26 mouse cellular contexts compared by ENCODE assay signal in the genomic region with DNA sequence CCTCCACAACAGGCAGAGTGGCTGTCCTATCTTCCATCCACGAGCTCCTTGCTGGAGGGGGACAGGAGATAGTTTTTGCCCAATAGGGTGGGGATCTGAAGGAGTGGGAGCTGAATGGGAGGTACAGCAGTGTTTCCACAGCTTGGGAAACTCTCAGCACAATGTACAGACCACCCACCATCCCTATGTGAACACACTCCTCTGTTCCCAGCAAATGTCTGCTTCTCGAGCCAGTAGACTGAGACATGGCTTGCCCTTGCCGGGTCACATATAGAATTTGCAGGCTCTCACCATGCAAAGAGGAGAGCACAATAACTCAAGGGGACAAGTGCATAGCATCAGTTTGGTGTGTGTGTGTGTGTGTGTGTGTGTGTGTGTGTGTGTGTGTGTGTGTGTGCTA. TPM values are rescaled to one million over a fixed set of nuclear protein-coding genes. Genes with fewer than 3 reads are reported as not detected.
A peak's percentile ranks its signal among the peaks of the same experiment; 100 is the strongest.
DNase-seq lines count a peak whose midpoint lies in the region; ATAC-seq and TF ChIP-seq lines count a peak whose summit lies in the region.
"Had no signal": no experiment of that assay in that cellular context is flagged by ENCODE, and none has a peak within 500 bp of the region (broad histone marks: within the 10 kb centered on the region; RNA-seq: fewer than 3 reads in every experiment).

No protein-coding gene starts in this region.

- DNase-seq in gastrocnemius, adult 2 months = no peak
- DNase-seq in gastrocnemius, postnatal 25 days = no peak
- no peak for DNase-seq in heart, postnatal 10 days
- peak; percentile 66 for DNase-seq in lung, embryonic 14.5 days
- no peak for DNase-seq in lung, postnatal 36 days
- no peak for DNase-seq in stomach, postnatal 0 days (ENCODE audit: low spot score)
- DNase-seq: cerebellum, adult 18-20 months; layer of hippocampus, adult 9-11 months; midbrain, embryonic 14.5 days; right cerebral cortex, postnatal 25 days; thymus, adult 2 months; thymus, postnatal 36 days had no signal

- WGBS in heart, embryonic 15.5 days = 60% methylated on average over 3 of the region's 3 CpGs
- 34% methylated on average over 3 of the region's 3 CpGs for WGBS in lung, embryonic 14.5 days
- 52% methylated on average over 3 of the region's 3 CpGs for WGBS in stomach, embryonic 15.5 days
- 59% methylated on average over 3 of the region's 3 CpGs for WGBS in stomach, postnatal 0 days

- no peak overlapping the region for H3K9ac ChIP-seq in heart, embryonic 15.5 days
- no peak overlapping the region for H3K9ac ChIP-seq in lung, embryonic 14.5 days
- H3K9ac ChIP-seq in stomach, embryonic 15.5 days = no peak overlapping the region
- H3K9ac ChIP-seq in stomach, postnatal 0 days (ENCODE audit: low read length) = no peak overlapping the region
- H3K9ac ChIP-seq: embryonic facial prominence, embryonic 13.5 days; forebrain, embryonic 15.5 days; hindbrain, embryonic 13.5 days; limb, embryonic 12.5 days had no signal

- no peak for TF ChIP-seq EP300 in stomach, postnatal 0 days (optimal IDR thresholded peaks at IDR 0.05)

- no peak overlapping the region for H3K4me2 ChIP-seq in heart, embryonic 15.5 days
- H3K4me2 ChIP-seq in lung, embryonic 14.5 days = peak overlapping the region; percentile 29; the same call in 1 of the 2 replicates
- H3K4me2 ChIP-seq in stomach, embryonic 15.5 days = no peak overlapping the region
- no peak overlapping the region for H3K4me2 ChIP-seq in stomach, postnatal 0 days (replicated peaks; ENCODE audit: low read depth)
- H3K4me2 ChIP-seq: embryonic facial prominence, embryonic 13.5 days; forebrain, embryonic 15.5 days; hindbrain, embryonic 13.5 days; limb, embryonic 12.5 days; liver, embryonic 11.5 days had no signal

- no peak overlapping the region for H3K4me3 ChIP-seq in gastrocnemius, adult 2 months
- no peak overlapping the region for H3K4me3 ChIP-seq in heart, embryonic 15.5 days
- no peak overlapping the region for H3K4me3 ChIP-seq in lung, embryonic 14.5 days (ENCODE audit: low read depth, low read length)
- H3K4me3 ChIP-seq in stomach, embryonic 15.5 days (replicated peaks) = no peak overlapping the region
- no peak overlapping the region for H3K4me3 ChIP-seq in stomach, postnatal 0 days (ENCODE audit: low read depth, low read length)
- H3K4me3 ChIP-seq: embryonic facial prominence, embryonic 13.5 days; forebrain, embryonic 10.5 days; forebrain, embryonic 15.5 days; hindbrain, embryonic 13.5 days; limb, embryonic 12.5 days had no signal

- intact Hi-C loops in gastrocnemius, adult 2 months (cut with DNase I) = no loop called here
- intact Hi-C loops in heart, postnatal 10 days (cut with DNase I) = no loop called here

- 0 out of 2 replicates have a peak, but pooled peaks have one; percentile 1 for ATAC-seq in heart, embryonic 15.5 days (replicated peaks; ENCODE audit: insufficient number of reproducible peaks, insufficient read depth, low FRiP score, low read depth)
- ATAC-seq in lung, embryonic 14.5 days (ENCODE audit: insufficient read depth) = peak; percentile 55
- no peak for ATAC-seq in stomach, embryonic 15.5 days (ENCODE audit: insufficient read depth, low FRiP score, low read depth)
- no peak for ATAC-seq in stomach, postnatal 0 days (ENCODE audit: low FRiP score, low TSS enrichment)
- ATAC-seq: activated CD4-positive, CD25-positive, alpha-beta regulatory T cell, adult 4 months; forebrain, embryonic 15.5 days had no signal

- H3K27ac ChIP-seq in gastrocnemius, adult 2 months = peak overlapping the region; percentile 57
- H3K27ac ChIP-seq in heart, embryonic 15.5 days = peak overlapping the region; percentile 84
- peak overlapping the region; percentile 86 for H3K27ac ChIP-seq in lung, embryonic 14.5 days (ENCODE audit: low read depth)
- peak overlapping the region; percentile 74 for H3K27ac ChIP-seq in stomach, embryonic 15.5 days
- H3K27ac ChIP-seq in stomach, postnatal 0 days (replicated peaks) = no peak overlapping the region
- H3K27ac ChIP-seq: embryonic facial prominence, embryonic 13.5 days; forebrain, embryonic 10.5 days; forebrain, embryonic 15.5 days; hindbrain, embryonic 13.5 days; limb, embryonic 12.5 days; macrophage had no signal

- H3K4me1 ChIP-seq in heart, embryonic 15.5 days (replicated peaks) = peaks cover 54% of the 10 kb centered on the region
- H3K4me1 ChIP-seq in lung, embryonic 14.5 days (ENCODE audit: insufficient read depth) = peaks cover 21% of the 10 kb centered on the region
- H3K4me1 ChIP-seq in stomach, embryonic 15.5 days = peaks cover 29% of the 10 kb centered on the region
- H3K4me1 ChIP-seq in stomach, postnatal 0 days (replicated peaks; ENCODE audit: control insufficient read depth, insufficient read depth) = no peaks in the 10 kb centered on the region
- H3K4me1 ChIP-seq: embryonic facial prominence, embryonic 13.5 days; forebrain, embryonic 10.5 days; limb, embryonic 12.5 days had no signal

- H3K27me3 ChIP-seq in heart, embryonic 15.5 days = no peaks in the 10 kb centered on the region
- no peaks in the 10 kb centered on the region for H3K27me3 ChIP-seq in lung, embryonic 14.5 days (ENCODE audit: insufficient read depth, low read length)
- no peaks in the 10 kb centered on the region for H3K27me3 ChIP-seq in stomach, embryonic 15.5 days (replicated peaks)
- no peaks in the 10 kb centered on the region for H3K27me3 ChIP-seq in stomach, postnatal 0 days (ENCODE audit: control insufficient read depth, insufficient read depth, low read length)
- H3K27me3 ChIP-seq: CH12.LX; embryonic facial prominence, embryonic 13.5 days; forebrain, embryonic 15.5 days; hindbrain, embryonic 13.5 days; limb, embryonic 12.5 days had no signal

- H3K9me3 ChIP-seq in heart, embryonic 15.5 days (replicated peaks) = no peaks in the 10 kb centered on the region
- no peaks in the 10 kb centered on the region for H3K9me3 ChIP-seq in lung, embryonic 14.5 days (ENCODE audit: low read depth, low read length)
- H3K9me3 ChIP-seq in stomach, embryonic 15.5 days = no peaks in the 10 kb centered on the region
- H3K9me3 ChIP-seq in stomach, postnatal 0 days (ENCODE audit: control insufficient read depth, low read length) = no peaks in the 10 kb centered on the region
- H3K9me3 ChIP-seq: embryonic facial prominence, embryonic 13.5 days; forebrain, embryonic 10.5 days; forebrain, embryonic 15.5 days; hindbrain, embryonic 13.5 days; limb, embryonic 12.5 days had no signal

- H3K36me3 ChIP-seq in heart, embryonic 15.5 days = no peaks in the 10 kb centered on the region
- peaks cover 49% of the 10 kb centered on the region for H3K36me3 ChIP-seq in lung, embryonic 14.5 days (ENCODE audit: insufficient read depth)
- no peaks in the 10 kb centered on the region for H3K36me3 ChIP-seq in stomach, embryonic 15.5 days
- H3K36me3 ChIP-seq in stomach, postnatal 0 days (ENCODE audit: control insufficient read depth, insufficient read depth, low read length) = no peaks in the 10 kb centered on the region

- TF ChIP-seq CTCF in gastrocnemius, adult 2 months (IDR thresholded peaks at IDR 0.05) = no peak
- no peak for TF ChIP-seq CTCF in lung, embryonic 14.5 days (IDR thresholded peaks at IDR 0.05; ENCODE audit: low read depth)
- TF ChIP-seq CTCF in stomach, postnatal 0 days (IDR thresholded peaks at IDR 0.05; ENCODE audit: low read depth) = no peak

RNA-seq across cellular contexts. Expression of a gene that starts 20.7 kb away (rescaled TPM):
- under 1 TPM; 0.41 to 0.59 TPM for total RNA-seq in gastrocnemius, adult 2 months (2021)
- total RNA-seq in gastrocnemius, postnatal 25 days (2021) = 1 to 10 TPM in 1 of 2 experiments, under 1 TPM in 1; 0.67 to 1.5 TPM
- polyA plus RNA-seq in heart, embryonic 15.5 days (2015; fragmentation: Nextera tagmentation; extraction: Ambion mirVana) = 8.9 and 11.3 TPM in 2 replicates
- 10 to 100 TPM; 21.8 to 24.0 TPM for total RNA-seq in heart, postnatal 10 days (2021)
- 23.8 and 30.4 TPM in 2 replicates for polyA plus RNA-seq in lung, embryonic 14.5 days (2014; fragmentation: Nextera tagmentation; extraction: Ambion mirVana)
- polyA plus RNA-seq in stomach, embryonic 15.5 days (2015; fragmentation: Nextera tagmentation; extraction: Ambion mirVana) = 13.1 and 15.5 TPM in 2 replicates
- 2.7 and 3.2 TPM in 2 replicates for polyA plus RNA-seq in stomach, postnatal 0 days (2015; fragmentation: Nextera tagmentation; extraction: Ambion mirVana)
- total RNA-seq: common myeloid progenitor, adult 5-6 weeks; megakaryocyte-erythroid progenitor cell, adult 5-6 weeks; neutrophil, adult 5-6 weeks had no signal
- polyA plus RNA-seq: activated CD4-positive, CD25-positive, alpha-beta regulatory T cell, adult 4 months; macrophage had no signal

Comparison
In these comparisons a context has a peak if more than half of its experiments do, and no peak if none do; other contexts are left out.
1. ATAC-seq: peak in heart, embryonic 15.5 days (single experiment) and lung, embryonic 14.5 days (single experiment); none in stomach, embryonic 15.5 days (single experiment) and stomach, postnatal 0 days (single experiment).